Mouse (Mus musculus) megakaryocyte, adult 5-6 weeks (primary cell): ENCODE data around the gene Pym1. TPM values are rescaled to one million over a fixed set of nuclear protein-coding genes. Genes with fewer than 3 reads are reported as not detected.
A peak's percentile ranks its signal among the peaks of the same experiment; 100 is the strongest.

Experiments used
- ATAC-seq: 2 replicates; pipeline ENCODE4 v1.8.0; 2016; ENCODE audit warnings: mild to moderate bottlenecking, inconsistent platforms; ENCODE audit not compliant: poor library complexity, severe bottlenecking
- total RNA-seq, 2 experiments: library from RNA; stranded (forward) in 1 of 2; stranded (reverse) in 1 of 2; fragments of 153-499, 151-499 nt in 1 of 2; fragments of 221-1000, 200-1000 nt in 1 of 2; gene quantifications; 2 replicates each; pipeline versions ENCODE4 v1.2.3 to v1.2.4; 2015 to 2017

Gene Pym1
- total RNA-seq, 2 experiments from 2014 or later, result 25.0 to 43.4 TPM

DNA sequence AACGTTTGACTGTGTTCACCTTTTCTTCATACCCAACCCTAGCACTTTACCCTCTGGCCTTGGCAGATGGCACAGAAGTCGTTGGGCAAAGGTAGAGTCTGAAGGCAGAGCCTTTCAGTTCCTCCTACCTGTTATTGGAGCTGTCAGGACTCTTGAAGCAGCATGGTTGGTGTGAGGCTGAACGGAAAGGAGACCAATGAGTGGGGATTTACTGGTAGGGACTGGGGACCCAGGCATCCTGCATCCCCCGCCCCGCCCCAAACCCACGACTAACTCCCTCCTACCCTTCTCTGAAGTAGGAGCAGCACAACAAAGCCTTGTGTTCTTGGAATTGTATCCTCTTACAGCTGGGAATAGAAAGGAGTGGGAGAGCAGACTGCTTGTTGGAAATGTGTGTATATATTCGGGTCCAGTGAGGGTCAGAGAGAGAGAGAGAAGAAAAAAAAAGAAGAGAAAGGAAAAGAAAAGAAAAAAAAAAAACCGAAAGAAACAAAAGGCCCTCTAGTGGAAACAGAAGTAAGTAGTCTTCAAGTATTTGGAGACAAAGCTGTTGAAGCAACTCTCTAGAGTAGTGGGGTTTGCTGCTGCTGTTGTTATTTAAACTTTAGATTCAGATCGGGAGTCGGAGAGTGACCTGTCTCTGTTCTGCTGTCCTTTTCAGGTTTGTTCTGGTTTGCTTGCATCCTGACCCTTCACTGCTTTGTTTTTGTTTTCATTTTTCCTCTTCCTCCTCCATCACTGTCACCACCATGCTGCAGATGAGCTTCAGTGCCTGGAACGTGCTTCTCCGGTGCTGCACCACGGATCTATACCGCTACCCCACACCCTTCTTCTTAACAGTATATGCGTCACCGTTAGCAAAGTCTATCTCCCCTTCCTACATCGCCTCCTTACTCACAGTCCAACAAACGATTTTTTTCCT, 2.7 kb upstream of the Pym1 start, which contains the start of gene Dgka:
Dgka (minus strand) TSS at position 176 of the 922 bp plus-strand sequence.
- no peak for ATAC-seq

DNA sequence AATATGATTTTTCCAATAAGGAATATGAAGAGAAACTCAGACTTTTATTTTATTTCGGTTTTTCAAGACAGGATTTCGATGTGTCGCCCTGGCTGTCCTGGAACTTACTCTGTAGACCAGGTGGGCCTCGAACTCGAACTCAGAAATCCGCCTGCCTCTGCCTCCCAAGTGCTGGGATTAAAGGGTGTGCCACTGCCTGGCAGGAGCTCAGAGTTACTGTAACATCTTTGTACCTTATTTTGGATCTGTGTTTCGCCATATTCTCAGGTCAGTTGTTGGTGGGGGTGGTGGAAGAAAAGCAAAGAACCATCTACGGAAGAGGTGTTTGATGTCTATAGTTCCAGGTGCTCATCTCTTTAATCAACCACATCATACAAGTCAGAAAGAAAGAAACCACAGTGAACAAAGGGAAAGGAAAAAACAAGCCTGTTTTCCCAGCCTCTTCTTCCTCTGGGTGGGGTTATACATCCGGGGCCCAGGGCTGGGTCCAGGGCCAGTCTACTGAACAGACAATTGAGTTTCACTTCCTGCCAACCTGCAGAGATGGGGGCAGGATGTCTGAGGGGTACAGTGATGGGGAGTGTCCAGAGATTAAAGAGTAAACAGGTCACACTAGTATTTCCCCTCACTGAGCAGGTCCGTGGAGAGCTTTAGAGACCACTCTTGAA, 1.6 kb upstream of the Pym1 start:
- peak; percentile 11; the same call in 1 of the 2 replicates for ATAC-seq

DNA sequence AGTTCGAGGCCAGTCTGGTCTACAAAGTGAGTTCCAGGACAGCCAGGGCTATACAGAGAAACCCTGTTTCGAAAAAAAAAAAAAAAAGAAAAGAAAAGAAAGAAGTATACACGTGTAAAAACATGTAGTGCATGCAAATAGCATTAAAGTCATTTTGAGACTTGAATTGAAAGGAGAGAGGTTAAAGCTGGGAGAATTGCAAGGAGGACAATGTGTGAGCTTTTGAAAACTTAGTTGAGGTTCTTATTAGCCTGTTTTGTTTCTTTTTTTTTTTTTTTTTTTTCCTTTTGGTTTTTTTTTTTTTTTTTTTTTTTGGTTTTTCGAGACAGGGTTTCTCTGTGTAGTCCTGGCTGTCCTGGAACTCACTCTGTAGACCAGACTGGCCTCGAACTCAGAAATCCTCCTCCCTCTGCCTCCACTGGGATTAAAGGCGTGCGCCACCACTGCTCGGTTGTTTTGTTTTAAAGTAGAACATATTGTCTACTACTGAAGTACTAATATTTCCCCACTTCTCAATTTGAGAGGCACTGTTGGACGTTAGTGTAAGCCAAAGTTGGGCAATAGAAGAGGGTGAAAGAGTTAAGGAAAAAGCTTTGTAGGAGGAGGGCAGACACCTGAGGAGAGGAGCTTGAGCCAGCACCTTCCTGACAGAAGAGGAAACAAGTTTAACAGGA, 580 bp upstream of the Pym1 start:
- no peak for ATAC-seq

DNA sequence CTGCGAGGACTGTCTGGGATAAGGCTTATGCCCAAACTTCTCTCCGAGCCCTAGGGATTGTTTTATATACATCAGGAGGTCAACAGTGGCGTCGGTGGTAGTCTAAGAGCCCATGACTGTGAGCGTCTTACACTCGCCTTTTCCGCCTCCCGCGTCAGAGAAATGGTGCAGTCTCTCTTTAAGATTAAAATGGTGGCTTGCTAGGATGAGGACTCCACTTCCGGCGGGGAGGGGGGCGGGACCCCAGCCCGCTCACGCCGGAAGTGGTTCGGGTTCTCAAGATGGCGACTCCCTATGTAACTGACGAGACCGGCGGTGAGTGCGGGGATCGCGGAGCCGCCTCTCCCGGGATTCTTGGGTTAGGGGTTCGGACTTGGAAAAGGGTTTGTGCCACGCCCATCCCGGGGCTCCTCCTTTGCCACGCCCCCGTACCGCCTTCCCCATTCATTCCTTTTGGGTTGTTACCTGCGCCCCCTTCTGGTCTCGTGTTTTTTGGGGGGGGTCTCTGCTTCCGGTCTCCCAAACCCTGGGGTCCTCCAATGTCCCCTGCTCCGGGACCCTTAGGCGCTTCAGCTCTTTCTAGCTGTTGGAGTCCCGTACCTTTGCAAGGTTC, 669 bp downstream of the Pym1 start:
- ATAC-seq, result peak; percentile 72

DNA sequence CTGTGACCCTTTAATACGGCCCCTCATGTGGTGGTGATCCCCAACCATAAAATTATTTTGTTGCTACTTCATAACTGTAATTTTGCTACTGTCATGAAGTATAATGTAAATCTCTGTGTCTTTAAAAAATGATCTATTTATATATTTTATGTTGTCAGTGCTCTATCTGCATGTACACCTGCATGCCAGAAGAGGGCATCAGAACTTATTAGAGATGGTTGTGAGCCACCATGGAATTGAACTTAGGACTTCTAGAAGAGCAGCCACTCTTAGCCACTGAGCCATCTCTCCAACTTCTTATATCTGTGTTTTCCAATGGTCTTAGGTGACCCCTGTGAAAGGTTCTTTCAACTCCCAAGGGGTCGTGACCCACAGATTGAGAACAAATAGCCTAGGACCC, 25.2 kb downstream of the Pym1 start:
- ATAC-seq, result peak; percentile 40; the same call in 1 of the 2 replicates

DNA sequence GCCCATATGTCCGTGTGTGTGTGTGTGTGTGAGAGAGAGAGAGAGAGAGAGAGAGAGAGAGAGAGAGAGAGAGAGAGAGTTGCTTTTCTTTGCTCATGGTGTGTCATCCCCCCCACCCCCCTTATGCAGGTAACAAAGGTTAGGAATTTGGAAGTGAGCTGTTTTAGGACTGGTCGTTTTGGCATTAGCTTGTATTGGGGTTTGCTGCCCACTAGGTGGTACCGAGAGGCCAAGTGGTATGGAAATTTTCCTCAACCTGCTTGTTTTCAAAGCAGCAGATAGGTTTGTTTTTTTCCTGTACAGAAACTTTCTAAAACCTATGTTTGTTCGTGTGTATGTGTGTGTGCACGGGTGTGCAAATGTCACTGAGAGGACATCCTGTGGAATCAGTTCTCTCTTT, 26.0 kb downstream of the Pym1 start:
- ATAC-seq, result peak; percentile 54

DNA sequence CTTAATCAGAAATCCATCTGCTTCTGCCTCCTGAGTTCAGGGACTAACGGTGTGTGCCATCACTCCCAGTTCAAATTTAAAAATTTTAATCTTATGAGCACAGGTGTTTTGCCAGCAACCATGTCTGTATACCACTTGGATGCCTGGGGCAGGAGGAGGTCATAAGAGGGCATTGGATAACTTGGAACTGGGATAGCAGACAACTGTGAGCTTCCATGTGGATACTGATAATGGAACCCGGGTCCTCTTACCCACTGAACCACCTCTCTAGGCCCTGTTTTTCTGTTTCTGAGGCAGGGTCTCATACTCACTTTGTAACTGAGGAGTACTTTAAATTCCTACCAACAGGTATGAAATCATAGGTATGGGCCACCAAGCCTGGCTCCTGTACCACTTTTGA, 30.8 kb downstream of the Pym1 start:
- ATAC-seq, result no peak

DNA sequence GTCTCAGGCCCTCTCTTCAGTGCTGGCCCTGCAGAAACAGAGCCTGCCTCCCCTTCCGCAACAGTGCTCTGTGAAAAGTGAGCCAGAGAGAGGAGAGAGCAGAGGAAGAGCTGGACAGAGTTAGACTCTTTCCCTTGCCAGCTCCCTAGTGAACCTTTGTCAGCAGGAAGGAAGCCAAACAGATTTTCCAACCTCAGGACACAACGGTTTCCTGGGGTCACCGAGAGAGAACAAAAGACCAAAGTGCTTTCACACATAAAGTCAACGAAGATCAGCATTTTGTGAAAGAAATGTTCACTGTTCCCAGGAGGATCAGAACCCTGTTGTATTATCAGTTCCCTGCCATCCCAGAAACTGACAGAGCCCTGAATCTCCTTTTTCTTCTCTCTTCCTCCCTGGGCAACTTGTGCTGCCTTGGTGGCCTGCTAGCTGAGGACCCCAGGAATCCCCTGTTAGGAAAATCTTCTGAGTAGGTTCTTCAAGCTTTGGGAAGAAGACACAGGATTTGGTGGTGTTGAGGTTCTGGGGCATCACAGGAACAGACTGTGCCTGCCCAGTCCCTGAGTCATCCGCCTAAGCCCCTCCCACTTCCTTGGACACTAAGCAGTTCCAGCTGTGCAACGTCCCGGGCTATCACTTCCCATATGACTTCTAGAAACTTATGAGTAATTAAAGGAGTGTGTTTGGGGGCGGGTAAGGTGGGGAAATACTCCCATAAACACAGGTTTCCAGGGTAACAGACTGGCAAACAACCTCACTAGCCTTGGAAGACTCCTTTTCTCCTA, 31.5 kb downstream of the Pym1 start:
- ATAC-seq, result peak; percentile 95

DNA sequence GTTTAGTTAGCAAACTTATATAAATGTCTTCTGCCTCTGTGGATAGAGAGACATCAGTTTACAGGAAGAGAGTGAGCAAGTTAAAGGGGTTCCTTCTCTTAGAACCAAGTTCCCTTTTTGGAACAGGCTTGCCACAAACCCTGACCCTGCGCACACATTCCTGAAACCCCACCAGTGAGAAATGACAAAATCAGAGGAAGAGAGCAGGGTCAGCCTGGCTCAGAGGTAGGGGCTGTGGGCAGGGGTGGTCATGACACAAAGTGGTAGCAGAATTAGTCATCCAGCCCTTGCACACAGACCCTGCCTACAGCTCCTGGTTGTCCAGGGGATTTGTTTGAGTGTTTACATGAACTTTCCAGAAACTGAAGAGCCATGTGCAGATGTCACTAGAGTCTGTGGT, 32.5 kb downstream of the Pym1 start:
- ATAC-seq, result peak; percentile 73

DNA sequence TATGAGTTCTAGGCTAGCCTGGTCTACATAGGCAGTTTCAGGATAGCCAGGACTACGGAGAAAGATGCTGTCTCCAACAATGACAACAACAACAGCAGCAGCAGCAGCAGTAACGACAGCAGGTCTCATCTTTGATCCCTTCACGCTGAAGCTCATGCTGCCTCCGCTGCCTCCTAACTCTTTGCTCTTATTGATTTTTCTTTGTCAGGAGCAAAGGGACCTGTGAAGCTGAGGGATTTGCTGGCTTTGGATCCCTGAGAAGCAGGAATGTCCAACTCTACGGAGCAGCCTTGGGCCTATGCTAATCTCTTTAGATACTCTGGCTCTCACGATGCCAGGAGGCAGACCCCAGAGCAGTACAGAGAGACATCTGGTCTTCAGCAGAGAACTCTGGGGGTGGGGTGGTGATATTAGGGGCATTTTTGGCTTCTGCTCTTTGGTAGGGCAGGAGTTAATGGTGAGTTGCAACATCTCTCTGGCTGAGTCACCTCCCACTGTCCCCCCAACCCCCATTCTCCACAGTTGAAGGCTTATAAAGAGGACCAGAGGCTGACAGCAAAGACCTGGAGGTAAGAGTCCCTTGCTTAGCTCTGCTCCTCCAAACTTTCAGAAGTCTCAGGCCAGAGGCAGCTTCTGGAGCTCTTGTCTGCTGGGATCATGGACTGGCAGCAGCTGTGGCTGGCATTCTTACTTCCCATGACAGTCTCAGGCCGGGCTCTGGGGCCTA, 42.9 kb downstream of the Pym1 start, which contains the start of gene Mmp19:
Mmp19 (plus strand) TSS at position 513 of the 727 bp plus-strand sequence.
- peak; percentile 46; the same call in 1 of the 2 replicates for ATAC-seq

DNA sequence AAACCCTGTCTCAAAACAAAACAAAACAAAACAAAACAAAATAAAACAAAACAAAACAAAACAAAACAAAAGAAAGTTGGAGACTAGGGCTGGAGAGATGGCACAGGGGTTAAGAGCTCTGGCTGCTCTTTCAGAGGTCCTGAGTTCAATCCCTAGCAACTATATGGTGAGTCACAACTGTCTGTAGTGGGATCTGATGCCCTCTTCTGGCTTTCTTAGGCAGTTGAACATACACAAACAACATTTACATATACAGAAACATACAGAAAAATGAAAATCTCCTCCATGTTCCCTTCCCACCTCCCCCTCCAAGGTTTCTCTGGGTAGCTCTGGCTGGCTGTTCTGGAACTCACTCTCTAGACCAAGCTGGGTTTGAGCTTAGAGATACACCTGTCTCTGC, 44.4 kb downstream of the Pym1 start:
- ATAC-seq, result no peak

DNA sequence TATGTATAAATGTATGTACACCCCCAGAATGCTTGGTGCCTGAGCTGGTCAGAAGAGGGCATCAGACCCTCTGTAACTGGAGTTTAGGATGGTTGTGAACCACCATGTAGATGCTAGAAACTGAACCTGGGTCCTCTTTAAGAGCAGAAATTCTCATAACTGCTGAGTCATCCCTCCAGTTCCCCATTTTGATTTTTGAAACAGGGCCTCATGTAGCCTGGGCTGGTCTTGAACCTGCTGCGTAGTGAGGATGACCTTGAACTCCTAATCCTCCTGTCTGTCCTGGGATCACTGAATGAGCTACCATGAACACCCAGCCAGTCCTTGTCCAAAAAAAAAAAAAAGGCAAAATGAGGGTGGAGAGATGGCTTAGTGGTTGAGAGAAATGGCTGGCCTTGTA, 45.6 kb downstream of the Pym1 start:
- ATAC-seq, result peak; percentile 53

DNA sequence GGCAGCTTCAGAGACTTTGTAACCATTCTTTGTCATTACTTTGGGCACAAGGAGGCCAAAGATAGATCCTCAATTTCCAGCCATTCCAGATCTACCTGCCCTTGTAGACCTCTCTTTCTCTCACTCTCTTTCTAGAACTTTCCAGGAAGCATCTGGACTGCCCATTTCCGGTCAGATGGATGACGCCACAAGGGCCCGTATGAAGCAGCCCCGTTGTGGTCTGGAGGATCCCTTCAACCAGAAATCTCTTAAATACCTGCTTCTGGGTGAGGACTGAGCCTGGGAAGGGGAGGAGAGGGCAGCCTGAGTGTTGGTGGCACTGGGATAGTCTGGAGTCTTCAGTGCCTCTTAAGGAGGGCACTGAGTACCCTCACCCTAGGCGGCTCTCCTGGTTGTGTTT, 46.7 kb downstream of the Pym1 start:
- ATAC-seq, result peak; percentile 43; the same call in 1 of the 2 replicates

DNA sequence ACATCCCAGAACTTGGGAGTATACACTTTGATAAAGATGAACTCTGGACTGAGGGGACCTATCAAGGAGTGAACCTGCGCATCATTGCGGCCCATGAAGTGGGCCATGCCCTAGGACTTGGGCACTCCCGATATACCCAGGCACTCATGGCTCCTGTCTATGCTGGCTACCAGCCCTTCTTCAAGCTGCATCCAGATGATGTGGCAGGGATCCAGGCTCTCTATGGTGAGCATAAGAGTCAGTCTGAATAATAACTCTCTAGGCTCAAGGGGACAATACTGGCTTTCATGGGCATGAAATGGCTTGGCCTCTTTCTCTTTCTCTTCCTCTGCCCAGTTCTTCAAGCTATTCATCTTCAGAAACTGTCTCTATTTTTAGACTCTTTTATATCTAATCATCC, 47.9 kb downstream of the Pym1 start:
- no peak for ATAC-seq

DNA sequence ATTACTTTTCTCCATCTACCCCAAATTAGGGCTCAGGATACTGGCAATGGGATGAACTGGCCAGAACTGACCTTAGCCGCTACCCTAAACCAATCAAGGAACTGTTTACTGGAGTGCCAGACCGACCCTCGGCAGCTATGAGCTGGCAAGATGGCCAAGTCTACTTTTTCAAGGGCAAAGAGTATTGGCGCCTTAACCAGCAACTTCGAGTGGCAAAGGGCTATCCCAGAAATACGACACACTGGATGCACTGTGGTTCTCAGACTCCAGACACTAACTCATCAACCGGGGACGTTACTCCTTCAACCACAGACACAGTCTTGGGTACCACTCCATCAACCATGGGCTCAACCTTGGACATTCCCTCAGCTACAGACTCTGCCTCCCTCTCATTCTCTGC, 51.0 kb downstream of the Pym1 start:
- no peak for ATAC-seq

DNA sequence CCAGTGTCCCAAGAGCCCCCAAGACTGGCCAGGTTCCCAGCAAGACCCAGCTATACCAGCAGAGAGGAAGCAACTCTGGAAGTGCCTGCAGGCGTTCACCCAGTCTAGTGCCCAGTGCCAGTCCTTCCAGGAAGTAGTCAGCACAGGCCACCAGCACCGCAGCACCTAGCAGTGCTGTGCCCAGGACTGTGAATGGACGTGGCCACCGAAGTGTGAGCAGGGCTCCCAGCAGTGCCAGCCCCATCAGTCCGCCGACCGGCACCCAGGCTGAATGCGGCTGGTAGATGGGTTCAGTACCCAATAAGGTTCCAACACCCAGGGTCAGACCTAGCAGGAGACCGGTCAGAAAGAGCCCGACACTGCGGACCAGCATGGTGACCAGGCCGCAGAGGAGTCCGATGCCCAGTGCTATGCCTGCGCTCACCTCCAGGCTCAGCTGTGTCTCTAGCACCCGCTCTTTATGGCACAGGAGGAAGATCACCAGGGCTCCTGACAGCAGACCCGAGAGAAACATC, 54.3 kb downstream of the Pym1 start:
- no peak for ATAC-seq

DNA sequence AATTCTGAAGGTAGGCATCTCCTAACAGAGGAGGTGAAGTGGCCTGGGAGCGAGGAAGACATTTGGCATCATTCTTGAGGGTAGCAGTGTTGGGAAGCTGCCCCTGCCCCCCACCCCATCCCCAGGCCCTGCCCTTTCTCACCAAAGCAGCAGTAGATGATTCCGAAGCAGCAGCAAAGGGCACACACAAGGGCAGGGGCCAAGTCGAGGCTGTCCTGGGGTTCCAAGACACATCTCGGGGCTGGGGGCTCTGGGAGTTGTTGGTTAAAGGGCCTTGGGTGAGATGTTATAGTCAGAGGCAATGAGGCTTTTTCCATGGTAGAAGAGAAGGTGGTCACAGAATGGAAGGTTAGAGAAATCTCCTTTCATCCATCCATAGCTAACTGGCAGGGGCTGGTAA, 55.3 kb downstream of the Pym1 start:
- ATAC-seq, result no peak

DNA sequence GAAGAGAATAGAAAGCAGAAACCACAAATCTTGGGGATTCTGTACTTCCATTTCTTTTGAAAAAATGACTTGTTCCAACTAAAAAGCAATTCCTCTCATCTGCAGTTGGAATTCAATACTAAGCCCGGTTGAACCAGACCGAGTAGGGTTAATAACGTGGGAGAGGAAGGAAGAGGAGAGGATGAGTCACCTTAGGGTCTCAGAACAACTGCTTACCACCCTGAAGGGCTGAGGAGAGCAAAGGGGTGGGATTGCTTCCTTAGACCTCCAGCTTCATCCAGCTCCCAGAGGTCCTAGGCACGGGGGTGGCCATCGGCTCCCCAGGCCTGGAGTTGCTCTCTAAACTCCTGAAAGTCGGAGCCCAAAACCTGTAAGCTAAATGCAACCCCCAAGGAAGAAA, 55.7 kb downstream of the Pym1 start:
- ATAC-seq, result no peak

DNA sequence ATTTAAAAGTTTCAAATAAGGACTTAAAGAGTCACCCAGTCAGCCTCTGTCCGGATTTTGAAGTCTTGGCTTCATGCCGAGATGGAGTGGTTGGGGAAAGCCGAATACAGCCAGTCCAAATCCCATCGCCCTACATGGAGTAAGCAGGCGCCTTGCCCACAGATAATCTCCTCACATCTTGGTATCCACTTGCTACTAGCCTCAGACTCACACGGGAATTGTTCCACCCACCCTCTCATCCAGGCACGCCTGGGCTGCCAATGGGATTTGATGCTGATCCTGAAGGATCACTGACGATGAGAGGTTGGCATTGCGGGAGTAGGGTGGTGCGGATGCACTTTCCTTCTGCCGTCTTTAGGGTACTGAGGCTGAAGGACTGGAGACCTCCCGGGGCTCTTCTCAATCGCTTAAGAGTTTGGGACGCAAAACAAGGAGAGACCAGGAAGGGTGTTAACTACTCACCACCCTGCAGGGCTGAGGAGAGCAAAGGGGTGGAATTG, 56.1 kb downstream of the Pym1 start, which contains the start of gene Dnajc14:
Dnajc14 (plus strand) TSS at position 292 of the 500 bp plus-strand sequence.
- no peak for ATAC-seq
